Mouse (Mus musculus) kidney, adult 2 months (tissue): ENCODE measurements around the gene Acp4. TPM values are rescaled to one million over a fixed set of nuclear protein-coding genes. Genes with fewer than 3 reads are reported as not detected.
"Not testable (repeated sequence)": the region's sequence is repeated elsewhere in the genome, so short reads cannot be mapped to it uniquely, and the experiment has no call there.

ENCODE experiments used
- DNase-seq: peaks from one replicate; pipeline ENCODE4 v3.0.0; 2021
- H3K27ac ChIP-seq: fragments of 200-500 bp; 2 replicates; pipeline ENCODE4 v1.5.1; 2012; ENCODE audit warnings: low read depth, low read length, control low read depth, inconsistent platforms; ENCODE audit not compliant: insufficient read depth
- H3K27me3 ChIP-seq: fragments of 200-500 bp; replicated peaks from 2 replicates; pipeline ENCODE4 v1.6.1; 2012; ENCODE audit warnings: mild to moderate bottlenecking, moderate library complexity, low read length, inconsistent platforms; ENCODE audit not compliant: control insufficient read depth, insufficient read depth
- H3K36me3 ChIP-seq: fragments of 200-500 bp; 2 replicates; pipeline ENCODE4 v1.6.1; 2012; ENCODE audit warnings: mild to moderate bottlenecking, moderate library complexity, low read length, inconsistent platforms; ENCODE audit not compliant: control insufficient read depth, insufficient read depth
- H3K4me1 ChIP-seq: fragments of 200-500 bp; 2 replicates; pipeline ENCODE4 v1.6.1; 2011; ENCODE audit warnings: low read length; ENCODE audit not compliant: control insufficient read depth, insufficient read depth
- H3K4me3 ChIP-seq: fragments of 200-500 bp; 2 replicates; pipeline ENCODE4 v1.5.1; 2011; ENCODE audit warnings: mild to moderate bottlenecking, low read depth, low read length, control low read depth; ENCODE audit not compliant: insufficient read depth
- CTCF ChIP-seq: fragments of 200-500 bp; conservative IDR thresholded peaks from 2 replicates; pipeline ENCODE4 v1.5.1; 2011; ENCODE audit warnings: low read depth, mild to moderate bottlenecking, control low read depth, low read length, moderate library complexity, mixed read lengths; ENCODE audit not compliant: insufficient read depth, insufficient read length
- POLR2A ChIP-seq: fragments of 200-500 bp; IDR thresholded peaks from one replicate; pipeline ENCODE4 v1.6.1; 2011; ENCODE audit warnings: low read depth, low read length, control low read depth
- WGBS: fragments of 180-500 bp; shearing (Covaris S2); methylation state at CpG from one replicate; pipeline ENCODE4 v1.1.7; 2018; 5-methylcytosine and 5-hydroxymethylcytosine counted together
- polyA plus RNA-seq: library from polyadenylated mRNA; depleted of rRNA; stranded (reverse); fragments of >200 nt; gene quantifications from 2 replicates; pipeline ENCODE4 v1.2.3, GENCODE M21; 2012; rRNA removed

The Acp4 gene
- not detected in 2 replicates for polyA plus RNA-seq

GRCm38 (mm10) chr7:44257278-44257677 lies at the start of gene Acp4:
Gene Acp4, minus strand, starts transcription at chr7:44257378.
- Histone ChIP-seq H3K27ac (no peak within 1 kb of the TSS), H3K36me3 (no peaks in the 10 kb centered on the region), H3K4me1 (no peaks in the 10 kb centered on the region), H3K4me3 (no peak within 1 kb of the TSS), H3K27me3 (no peaks in the 10 kb centered on the region)
- TF ChIP-seq CTCF (no peak), POLR2A (no peak)
- no peak for DNase-seq
- 77% methylated on average over 4 of the region's 4 CpGs for WGBS

DNA sequence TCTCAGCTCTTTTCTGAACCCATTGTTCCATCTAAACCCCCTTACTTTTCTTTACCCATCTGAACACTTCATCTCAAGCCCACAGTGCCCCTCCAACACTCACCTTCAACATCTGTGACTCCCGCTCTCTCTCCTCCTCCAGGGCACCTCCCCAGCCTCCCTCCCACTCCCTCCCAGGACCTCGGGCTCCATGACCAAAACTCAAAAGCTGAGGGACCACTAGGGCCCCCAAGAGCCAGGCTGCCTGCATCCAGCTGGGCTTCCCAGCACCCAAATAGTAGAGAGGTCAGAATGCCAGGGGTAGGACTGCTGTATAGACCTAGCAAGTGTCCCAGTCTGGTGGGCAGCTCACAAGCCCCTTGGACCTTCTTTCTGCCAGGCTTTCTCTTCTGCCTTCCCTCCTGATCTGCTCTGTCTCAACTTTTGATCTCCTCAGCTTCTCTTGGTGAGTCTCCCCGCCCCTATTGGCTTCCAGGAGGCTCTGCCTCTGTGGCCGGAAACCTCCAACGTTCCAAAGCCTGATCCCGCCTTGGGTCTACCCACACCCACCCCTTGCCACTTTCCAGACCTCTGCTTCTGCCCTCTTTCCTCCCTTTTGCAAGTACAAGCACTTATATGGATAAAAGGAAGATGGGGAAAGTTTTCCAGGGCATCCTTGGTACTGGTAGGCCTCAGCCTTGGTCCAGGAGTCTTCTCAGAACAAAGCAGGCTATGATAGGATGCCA lies 49.5 kb upstream of the Acp4 start, which contains the start of gene Clec11a:
Gene Clec11a, minus strand, starts transcription at position 387 of the 725 bp plus-strand sequence.
- H3K4me1 ChIP-seq, result no peaks in the 10 kb centered on the region
- peak within 1 kb of the TSS; percentile 19; the same call in 1 of the 2 replicates for H3K27ac ChIP-seq
- TF ChIP-seq CTCF, result no peak
- no peak for TF ChIP-seq POLR2A
- DNase-seq, result peak; percentile 16
- H3K27me3 ChIP-seq, result peaks cover 3% of the 10 kb centered on the region
- WGBS, result 67% methylated on average over 6 of the region's 6 CpGs
- peak within 1 kb of the TSS; percentile 12; the same call in 1 of the 2 replicates for H3K4me3 ChIP-seq
- H3K36me3 ChIP-seq, result no peaks in the 10 kb centered on the region

- Histone ChIP-seq H3K27ac (peak overlapping the region; percentile 19; the same call in 1 of the 2 replicates), H3K4me3 (peak overlapping the region; percentile 12; the same call in 1 of the 2 replicates), H3K27me3 (no peaks in the 10 kb centered on the region), H3K4me1 (no peaks in the 10 kb centered on the region), H3K36me3 (no peaks in the 10 kb centered on the region)
- DNase-seq, result no peak
- WGBS, result 14% methylated on average over 16 of the region's 16 CpGs
- no peak for TF ChIP-seq POLR2A
- TF ChIP-seq CTCF, result no peak
Measured at GRCm38 (mm10) chr7:44305686-44306085, 48.5 kb upstream of the Acp4 start.

GRCm38 (mm10) chr7:44304775-44305641 lies 47.8 kb upstream of the Acp4 start:
- no peaks in the 10 kb centered on the region for H3K27me3 ChIP-seq
- H3K36me3 ChIP-seq, result no peaks in the 10 kb centered on the region
- peak; percentile 88 for TF ChIP-seq POLR2A
- TF ChIP-seq CTCF, result 0 out of 2 replicates have a peak, but pooled peaks have one; percentile 4
- peak overlapping the region; percentile 73 for H3K27ac ChIP-seq
- under 1% methylated on average over 49 of the region's 49 CpGs for WGBS
- no peaks in the 10 kb centered on the region for H3K4me1 ChIP-seq
- H3K4me3 ChIP-seq, result peak overlapping the region; percentile 76
- DNase-seq, result peak; percentile 99

DNA sequence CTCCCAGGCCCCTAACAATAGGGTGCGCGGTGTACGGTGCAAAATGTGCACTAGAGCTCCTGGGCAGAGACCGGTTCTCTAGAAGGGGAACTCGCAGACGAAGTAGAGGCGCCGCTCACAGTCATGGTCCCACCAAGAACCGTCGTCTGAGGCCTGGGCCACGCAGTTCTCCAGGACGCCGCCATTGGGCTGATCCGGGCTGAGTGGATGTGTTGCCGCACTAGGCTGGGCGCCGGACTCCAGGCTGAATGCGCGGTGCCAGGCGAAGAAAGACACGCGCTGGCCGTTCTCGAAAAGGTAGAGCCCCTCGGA lies 47.2 kb upstream of the Acp4 start:
- H3K36me3 ChIP-seq, result no peaks in the 10 kb centered on the region
- no peak for TF ChIP-seq POLR2A
- TF ChIP-seq CTCF, result no peak
- under 1% methylated on average over 25 of the region's 25 CpGs for WGBS
- H3K27me3 ChIP-seq, result no peaks in the 10 kb centered on the region
- no peaks in the 10 kb centered on the region for H3K4me1 ChIP-seq
- peak overlapping the region; percentile 76 for H3K4me3 ChIP-seq
- no peak for DNase-seq
- peak overlapping the region; percentile 73 for H3K27ac ChIP-seq

GRCm38 (mm10) chr7:44303346-44304340 lies 46.5 kb upstream of the Acp4 start:
- no peak for DNase-seq
- no peak overlapping the region for H3K27ac ChIP-seq
- no peaks in the 10 kb centered on the region for H3K36me3 ChIP-seq
- TF ChIP-seq POLR2A, result no peak
- TF ChIP-seq CTCF, result no peak
- no peaks in the 10 kb centered on the region; the same call in 1 of the 2 replicates for H3K27me3 ChIP-seq
- 81% methylated on average over 14 of the region's 14 CpGs for WGBS
- H3K4me3 ChIP-seq, result peak overlapping the region; percentile 76
- no peaks in the 10 kb centered on the region for H3K4me1 ChIP-seq

DNA sequence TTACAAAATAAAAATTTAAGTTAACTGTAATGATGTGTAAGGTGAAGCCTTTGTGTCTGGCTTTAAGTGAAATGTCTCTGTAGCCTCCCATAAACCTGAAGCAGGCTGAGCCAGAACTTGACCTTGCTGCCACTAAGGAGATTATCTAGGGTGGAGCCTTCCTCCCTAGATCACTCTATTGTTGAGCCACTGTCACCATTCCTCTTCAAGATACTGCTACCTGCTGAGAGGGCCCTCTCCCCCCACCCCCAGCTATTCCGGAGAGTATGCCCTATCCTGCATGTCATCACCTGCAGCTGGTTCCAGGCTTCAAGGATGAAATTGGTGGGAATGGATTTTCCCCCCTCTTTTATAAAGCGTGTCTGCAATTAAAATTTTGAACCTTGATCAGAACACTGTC lies 40.3 kb upstream of the Acp4 start:
- WGBS, result 73% methylated on average over 2 of the region's 2 CpGs
- not testable (repeated sequence) for H3K4me3 ChIP-seq, H3K27ac ChIP-seq, H3K27me3 ChIP-seq, DNase-seq, H3K36me3 ChIP-seq, H3K4me1 ChIP-seq
